Mouse (Mus musculus) cerebellum, adult 11-12 months (tissue): ENCODE data around the gene Golgb1.

ENCODE experiments used
- DNase-seq: peaks from one replicate; pipeline ENCODE4 v3.0.0; 2022

Gene Golgb1

DNA sequence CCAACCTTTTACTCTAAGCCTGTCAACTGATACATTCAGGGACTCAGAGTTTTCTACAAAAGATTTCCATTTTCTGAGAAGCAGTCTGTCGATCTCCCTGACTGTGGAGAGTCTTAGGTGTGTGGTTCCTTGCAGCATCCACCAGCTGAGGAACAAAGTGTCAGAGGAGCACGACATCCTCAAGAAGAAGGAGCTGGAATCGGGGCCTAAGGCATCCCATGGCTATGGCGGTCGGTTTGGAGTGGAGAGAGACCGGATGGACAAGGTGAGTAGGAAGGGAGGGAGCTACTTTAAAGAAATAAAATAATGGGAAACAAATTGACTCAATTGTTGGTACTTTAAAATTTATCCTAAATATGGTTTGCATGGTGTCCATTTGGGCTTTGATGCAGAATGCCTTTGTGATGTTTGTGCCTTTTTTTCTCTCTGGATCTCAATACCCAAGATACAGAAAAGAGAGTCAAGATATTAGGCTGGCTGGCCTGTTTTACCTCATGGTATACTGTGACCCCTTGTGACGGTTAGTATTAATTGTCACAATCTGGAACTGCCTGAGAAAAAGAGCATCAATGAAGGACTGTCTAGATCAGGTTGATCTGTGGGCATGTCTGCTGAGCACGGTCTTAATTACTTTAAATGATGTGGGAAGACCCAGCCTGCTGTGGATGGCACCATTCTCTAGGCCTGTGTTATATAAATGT is 71.7 kb downstream of the Golgb1 start:
- DNase-seq, result no peak

DNA sequence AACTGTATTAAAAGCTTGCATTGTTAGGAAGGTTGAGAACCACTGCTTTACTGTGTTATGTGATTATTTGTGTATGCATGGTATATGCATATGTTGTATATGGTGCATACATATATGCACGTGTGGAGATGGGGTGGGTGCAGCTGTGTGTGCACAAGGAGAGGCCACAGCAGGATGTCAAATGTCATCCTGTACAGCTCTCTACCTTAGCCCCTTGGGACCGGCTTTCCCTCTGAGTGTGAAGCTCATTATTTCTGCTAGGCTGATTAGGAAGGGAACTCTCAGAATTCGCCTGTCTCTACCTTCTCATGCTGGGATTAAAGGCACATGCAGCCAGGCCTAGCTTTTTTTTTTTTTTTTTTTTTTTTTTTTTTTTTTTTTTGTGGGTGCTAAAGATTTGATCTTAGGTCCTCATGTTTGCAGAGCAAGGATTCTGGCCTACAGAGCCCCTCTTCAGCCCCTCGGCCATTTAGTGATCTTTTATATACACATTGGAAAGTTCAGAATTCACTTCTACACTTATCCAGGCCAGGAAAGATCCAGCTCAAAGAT is 72.8 kb downstream of the Golgb1 start:
- DNase-seq, result no peak

DNA sequence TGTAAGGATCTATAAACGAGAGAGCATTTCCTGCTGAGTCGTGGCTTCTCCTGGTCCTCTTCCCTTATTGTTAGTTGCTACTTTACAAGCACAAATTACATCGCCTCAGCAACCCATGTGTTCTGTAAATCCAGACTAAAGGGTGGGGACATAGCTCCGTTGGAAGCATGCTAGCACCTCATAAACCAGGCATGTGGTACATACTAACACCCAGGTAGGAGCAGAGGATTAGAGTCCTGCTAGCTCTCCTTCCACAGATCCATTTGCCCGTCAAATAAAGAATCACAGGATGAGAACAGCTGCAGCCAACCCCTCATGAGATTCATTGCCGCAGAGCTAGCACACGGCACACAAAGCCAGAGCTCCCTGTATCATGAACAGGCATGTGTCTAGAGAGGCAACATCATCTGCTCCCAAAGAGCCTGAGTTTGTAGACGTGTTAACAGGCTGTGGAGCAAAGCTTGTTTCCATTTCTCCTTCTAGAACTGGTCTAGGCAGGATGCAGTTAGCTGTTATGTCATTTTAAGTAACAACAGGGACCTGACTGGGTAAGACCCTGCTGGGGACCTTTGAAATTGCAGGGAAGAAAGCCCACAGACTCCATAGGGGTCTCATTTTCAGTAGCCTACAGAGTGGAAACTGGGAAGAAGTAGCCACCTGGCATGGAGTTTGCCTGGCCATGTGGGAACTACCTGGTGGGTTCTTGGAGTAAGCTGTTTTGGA is 74.8 kb downstream of the Golgb1 start:
- no peak for DNase-seq

DNA sequence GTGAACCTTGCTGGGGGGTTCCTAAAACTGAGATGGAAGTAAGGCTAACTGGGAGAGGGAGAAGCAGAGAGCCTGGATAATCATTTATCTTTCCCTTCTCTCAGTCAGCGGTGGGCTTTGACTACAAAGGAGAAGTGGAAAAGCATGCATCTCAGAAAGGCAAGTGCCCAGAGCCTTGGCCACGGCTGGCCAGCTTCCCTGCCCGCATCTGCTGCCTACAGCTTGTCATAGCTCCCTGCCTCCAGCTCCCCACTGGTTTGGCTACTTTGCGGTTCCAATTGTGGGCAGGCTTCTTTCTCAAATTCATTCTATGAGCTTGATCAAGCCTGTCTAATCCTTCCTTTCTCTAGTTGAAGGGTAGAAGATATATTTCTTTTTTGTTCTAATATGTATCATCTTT is 76.1 kb downstream of the Golgb1 start:
- peak; percentile 31 for DNase-seq

DNA sequence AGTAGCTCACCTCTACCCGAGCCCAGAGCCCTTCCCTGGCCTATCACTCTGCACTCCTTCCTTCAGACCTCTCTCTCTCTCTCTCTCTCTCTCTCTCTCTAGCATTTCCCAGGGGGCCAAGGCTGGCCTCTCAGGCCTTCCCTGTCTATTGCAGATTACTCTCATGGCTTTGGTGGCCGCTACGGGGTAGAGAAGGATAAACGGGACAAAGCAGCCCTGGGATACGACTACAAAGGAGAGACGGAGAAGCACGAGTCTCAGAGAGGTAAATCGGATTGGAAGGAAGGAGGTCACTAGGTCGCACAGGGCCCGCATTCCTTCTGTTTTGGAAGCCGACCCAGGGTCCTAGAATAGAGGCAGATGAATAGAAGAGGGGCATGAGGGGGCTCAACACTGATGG is 80.2 kb downstream of the Golgb1 start:
- DNase-seq, result no peak

DNA sequence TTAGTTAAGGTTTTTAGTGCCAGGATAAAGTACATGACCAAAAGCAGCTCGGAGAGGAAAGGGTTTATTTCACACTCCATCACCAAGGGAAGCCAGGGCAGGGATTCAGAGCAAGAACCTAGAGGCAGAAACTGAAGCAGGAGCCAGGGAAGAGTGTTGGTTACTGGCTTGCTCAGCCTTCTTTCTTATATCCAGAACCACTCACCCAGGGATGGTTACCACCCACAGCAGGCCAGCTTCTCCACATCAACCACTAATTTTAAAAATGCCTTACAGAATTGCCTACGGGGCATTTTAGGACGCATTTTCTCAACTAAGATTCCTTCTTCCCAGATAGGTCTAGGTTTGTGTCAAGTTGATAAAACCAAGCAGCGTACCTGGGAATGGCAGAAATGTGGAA is 88.5 kb downstream of the Golgb1 start:
- DNase-seq, result no peak

DNA sequence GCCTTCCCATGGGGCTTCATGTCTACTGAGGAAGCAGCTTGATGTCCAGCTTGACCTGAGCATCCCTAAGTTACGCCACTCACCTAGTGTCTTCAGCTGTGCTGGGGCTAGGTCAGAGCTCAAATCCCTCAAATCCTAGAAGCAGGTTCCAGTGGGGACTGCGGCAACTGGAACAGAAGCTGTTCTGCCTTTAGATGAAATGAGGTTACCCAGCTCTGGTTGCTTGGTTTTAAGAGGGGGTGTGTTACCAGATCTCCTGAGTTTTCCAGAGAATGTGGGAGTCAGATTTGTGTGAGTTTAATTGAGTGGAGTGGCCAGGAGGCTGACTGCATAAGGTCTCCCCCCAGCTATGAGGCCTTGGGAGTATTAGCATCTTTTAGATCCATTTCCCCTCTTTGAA is 104.2 kb downstream of the Golgb1 start:
- no peak for DNase-seq
